Mouse (Mus musculus): ENCODE results near the gene Dnah12. TPM values are rescaled to one million over a fixed set of nuclear protein-coding genes. Genes with fewer than 3 reads are reported as not detected.
A peak's percentile ranks its signal among the peaks of the same experiment; 100 is the strongest.

The Dnah12 gene
- total and polyA plus RNA-seq, 2 experiments from 2014 or later = 0.19 to 0.67 TPM

DNA sequence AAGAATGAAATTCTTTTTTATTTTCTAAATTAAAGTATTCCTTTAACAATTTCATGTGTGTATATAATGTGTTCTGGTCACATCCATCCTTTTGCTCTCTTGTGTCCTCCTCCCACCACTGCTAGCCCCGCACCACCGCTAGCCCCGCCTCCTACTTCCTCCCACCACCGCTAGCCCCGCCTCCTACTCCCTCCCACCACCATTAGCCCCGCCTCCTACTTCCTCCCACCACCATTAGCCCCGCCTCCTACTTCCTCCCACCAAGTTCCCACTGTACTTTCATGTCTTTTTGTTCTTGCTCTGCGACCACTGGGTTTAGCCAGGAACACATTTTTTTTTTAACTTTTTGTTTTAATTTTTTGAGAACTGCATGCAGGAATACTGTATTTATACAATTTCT lies 160.0 kb downstream of the Dnah12 start:
- no peak for DNase-seq
- H3K9ac ChIP-seq = no peak overlapping the region
- no peaks in the 10 kb centered on the region for H3K27me3 ChIP-seq (ENCODE audit: insufficient read depth, low read length)
- H3K36me3 ChIP-seq (ENCODE audit: insufficient read depth) = no peaks in the 10 kb centered on the region
- H3K9me3 ChIP-seq (ENCODE audit: low read length) = no peaks in the 10 kb centered on the region
- TF ChIP-seq CTCF (IDR thresholded peaks at IDR 0.05; ENCODE audit: low read depth) = no peak
- no peak overlapping the region for H3K27ac ChIP-seq (ENCODE audit: low read depth, low read length)
- no peak for ATAC-seq
- 86% methylated on average over 8 of the region's 8 CpGs for WGBS
- H3K4me2 ChIP-seq (ENCODE audit: low read depth) = no peak overlapping the region
- no peak overlapping the region for H3K4me3 ChIP-seq (ENCODE audit: low read depth, low read length)
- no peaks in the 10 kb centered on the region for H3K4me1 ChIP-seq (ENCODE audit: insufficient read depth)

DNA sequence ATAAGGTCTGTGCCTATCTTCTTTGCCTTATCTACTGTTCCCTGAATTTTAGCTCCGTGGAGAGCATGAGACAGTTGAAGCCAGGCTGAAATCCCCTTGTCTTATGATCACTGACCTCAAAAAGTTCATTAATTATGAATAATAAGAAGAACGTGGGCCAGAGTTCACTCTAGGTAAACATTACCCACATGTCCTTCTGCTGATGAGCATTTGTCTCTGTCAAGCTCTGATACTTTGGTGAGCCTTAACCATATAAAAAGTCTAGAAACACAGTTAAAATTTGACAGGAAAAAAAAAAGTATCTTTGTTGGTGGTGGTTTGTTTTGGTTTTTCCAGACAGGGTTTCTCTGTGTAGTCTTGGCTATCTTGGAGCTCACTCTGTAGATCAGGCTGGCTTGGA lies 161.0 kb downstream of the Dnah12 start:
- no peak overlapping the region for H3K9ac ChIP-seq
- no peaks in the 10 kb centered on the region for H3K4me1 ChIP-seq (ENCODE audit: insufficient read depth)
- no peak overlapping the region for H3K4me2 ChIP-seq (ENCODE audit: low read depth)
- no peaks in the 10 kb centered on the region for H3K27me3 ChIP-seq (ENCODE audit: insufficient read depth, low read length)
- H3K9me3 ChIP-seq (ENCODE audit: low read length) = no peaks in the 10 kb centered on the region
- no peak overlapping the region for H3K27ac ChIP-seq (ENCODE audit: low read depth, low read length)
- H3K4me3 ChIP-seq (ENCODE audit: low read depth, low read length) = no peak overlapping the region
- H3K36me3 ChIP-seq (ENCODE audit: insufficient read depth) = no peaks in the 10 kb centered on the region
- 83% methylated on average over 2 of the region's 2 CpGs for WGBS
- DNase-seq = no peak
- no peak for TF ChIP-seq CTCF (IDR thresholded peaks at IDR 0.05; ENCODE audit: low read depth)
- ATAC-seq = no peak

DNA sequence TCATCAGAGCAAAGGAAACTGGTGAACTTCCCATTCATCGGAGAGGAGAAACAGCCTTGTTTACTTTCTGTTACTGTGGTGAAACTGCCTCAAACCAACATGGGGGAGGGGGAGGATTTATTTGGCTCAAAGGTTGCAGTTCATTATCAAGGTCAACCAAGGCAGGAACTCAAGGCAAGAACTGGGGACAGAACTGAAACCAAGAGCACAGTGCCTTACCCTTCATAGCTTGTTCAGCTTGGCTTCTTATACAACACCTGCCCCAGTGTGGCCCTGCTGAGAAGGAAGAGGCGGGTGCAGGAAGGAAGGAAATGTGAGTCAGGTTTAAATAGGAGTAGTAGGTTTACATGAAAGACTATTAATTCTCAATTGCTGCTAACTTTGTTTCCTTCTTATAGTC lies 165.3 kb downstream of the Dnah12 start:
- Histone ChIP-seq H3K4me1 (ENCODE audit: insufficient read depth) (no peaks in the 10 kb centered on the region), H3K36me3 (ENCODE audit: insufficient read depth) (no peaks in the 10 kb centered on the region), H3K9me3 (ENCODE audit: low read length) (no peaks in the 10 kb centered on the region), H3K27ac (ENCODE audit: low read depth, low read length) (no peak overlapping the region), H3K4me3 (ENCODE audit: low read depth, low read length) (no peak overlapping the region), H3K27me3 (ENCODE audit: insufficient read depth, low read length) (no peaks in the 10 kb centered on the region), H3K9ac (no peak overlapping the region), H3K4me2 (ENCODE audit: low read depth) (no peak overlapping the region)
- 79% methylated on average over 2 of the region's 2 CpGs for WGBS
- ATAC-seq (no peak), DNase-seq (no peak)
- no peak for TF ChIP-seq CTCF (IDR thresholded peaks at IDR 0.05; ENCODE audit: low read depth)

DNA sequence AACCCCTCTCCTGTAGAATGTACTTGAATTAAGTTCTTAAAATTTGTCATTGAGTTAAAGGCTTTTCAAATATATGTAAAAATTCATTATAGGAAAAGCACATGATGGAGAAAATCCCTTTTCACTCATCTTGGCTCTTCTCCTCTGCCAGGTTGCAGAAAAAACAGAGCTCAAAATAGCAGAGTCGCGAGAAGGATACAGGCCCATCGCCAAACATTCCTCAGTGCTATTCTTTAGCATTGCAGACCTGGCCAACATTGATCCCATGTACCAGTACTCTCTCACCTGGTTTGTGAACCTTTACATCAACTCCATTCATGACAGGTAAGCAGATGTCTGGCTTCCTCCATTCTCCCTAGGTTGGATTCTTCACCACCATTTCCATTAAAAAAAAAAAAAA lies 165.9 kb downstream of the Dnah12 start:
- Histone ChIP-seq H3K36me3 (ENCODE audit: insufficient read depth) (no peaks in the 10 kb centered on the region), H3K9me3 (ENCODE audit: low read length) (no peaks in the 10 kb centered on the region), H3K4me3 (ENCODE audit: low read depth, low read length) (no peak overlapping the region), H3K4me2 (ENCODE audit: low read depth) (no peak overlapping the region), H3K4me1 (ENCODE audit: insufficient read depth) (no peaks in the 10 kb centered on the region), H3K27ac (ENCODE audit: low read depth, low read length) (no peak overlapping the region), H3K9ac (no peak overlapping the region), H3K27me3 (ENCODE audit: insufficient read depth, low read length) (no peaks in the 10 kb centered on the region)
- DNase-seq = peak; percentile 15
- TF ChIP-seq CTCF (IDR thresholded peaks at IDR 0.05; ENCODE audit: low read depth) = no peak
- ATAC-seq = no peak
- WGBS = 65% methylated on average over 3 of the region's 3 CpGs

DNA sequence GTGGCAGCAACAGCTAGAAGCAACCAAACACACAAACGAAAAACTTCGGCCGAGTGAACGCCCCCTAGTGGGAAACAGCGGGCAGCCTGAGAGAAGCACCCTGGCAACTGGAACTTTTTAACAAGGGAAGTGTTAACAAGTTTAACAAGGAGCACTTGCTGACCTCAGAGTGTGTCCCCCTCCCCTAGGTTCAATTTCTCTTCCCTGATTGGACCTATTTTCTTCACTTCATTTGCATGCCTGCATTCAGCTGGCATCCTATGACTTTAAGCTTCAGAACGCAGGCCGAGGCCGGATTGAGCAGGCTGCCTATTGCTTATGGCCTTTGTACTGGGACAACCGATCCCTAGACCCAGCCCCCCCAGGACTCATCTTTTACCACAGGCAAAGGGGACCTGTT lies 174.3 kb downstream of the Dnah12 start:
- H3K9ac ChIP-seq = no peak overlapping the region
- H3K27ac ChIP-seq (ENCODE audit: low read depth, low read length) = no peak overlapping the region
- no peaks in the 10 kb centered on the region for H3K4me1 ChIP-seq (ENCODE audit: insufficient read depth)
- DNase-seq (no peak), ATAC-seq (no peak)
- no peaks in the 10 kb centered on the region for H3K9me3 ChIP-seq (ENCODE audit: low read length)
- 68% methylated on average over 9 of the region's 9 CpGs for WGBS
- no peak for TF ChIP-seq CTCF (IDR thresholded peaks at IDR 0.05; ENCODE audit: low read depth)
- H3K4me2 ChIP-seq (ENCODE audit: low read depth) = no peak overlapping the region
- no peaks in the 10 kb centered on the region for H3K36me3 ChIP-seq (ENCODE audit: insufficient read depth)
- no peaks in the 10 kb centered on the region for H3K27me3 ChIP-seq (ENCODE audit: insufficient read depth, low read length)
- H3K4me3 ChIP-seq (ENCODE audit: low read depth, low read length) = no peak overlapping the region

DNA sequence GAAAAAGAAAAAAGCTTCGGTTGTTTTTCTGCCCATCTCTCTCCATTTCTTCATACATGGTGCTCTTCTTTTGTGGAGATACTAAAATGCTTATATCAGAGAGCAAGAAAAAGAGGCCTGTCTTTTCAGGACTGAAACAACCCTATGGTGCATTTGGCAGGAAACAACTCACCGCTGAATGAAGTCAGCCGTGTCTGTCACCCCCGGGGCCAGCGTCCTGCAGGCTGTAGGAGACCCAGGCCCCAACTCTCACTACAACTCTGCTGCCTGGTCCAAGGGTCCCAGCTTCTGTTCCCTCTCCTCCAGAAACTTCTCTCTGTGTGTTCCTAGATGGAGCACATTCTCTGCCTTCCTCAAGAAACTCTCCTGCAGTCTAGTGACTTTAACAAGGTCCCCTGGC lies 175.2 kb downstream of the Dnah12 start:
- TF ChIP-seq CTCF (IDR thresholded peaks at IDR 0.05; ENCODE audit: low read depth) = no peak
- no peak overlapping the region for H3K27ac ChIP-seq (ENCODE audit: low read depth, low read length)

DNA sequence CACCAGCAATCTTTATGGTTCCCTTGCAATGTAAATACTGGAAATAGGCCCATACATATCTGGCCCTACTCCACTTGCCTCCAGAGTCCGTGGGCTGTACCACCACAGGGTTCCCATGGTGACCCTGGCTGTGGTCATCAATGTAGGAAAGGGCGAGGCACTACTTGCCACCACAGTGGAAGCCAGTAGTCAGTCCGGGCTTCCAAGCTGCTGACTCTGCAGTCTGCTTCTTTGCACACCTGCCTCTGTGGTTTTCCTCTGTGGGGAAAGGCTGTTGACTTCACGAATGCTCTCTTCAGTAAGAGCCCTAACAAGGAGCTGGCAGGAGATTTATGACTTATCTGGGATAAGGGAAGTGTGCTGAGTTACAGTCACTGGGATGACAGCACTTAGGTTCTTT lies 185.7 kb downstream of the Dnah12 start:
- no peaks in the 10 kb centered on the region for H3K36me3 ChIP-seq (ENCODE audit: insufficient read depth)
- no peaks in the 10 kb centered on the region for H3K4me1 ChIP-seq (ENCODE audit: insufficient read depth)
- DNase-seq (no peak), ATAC-seq (no peak)
- WGBS = 79% methylated on average over 4 of the region's 4 CpGs
- no peak overlapping the region for H3K27ac ChIP-seq (ENCODE audit: low read depth, low read length)
- no peak for TF ChIP-seq CTCF (IDR thresholded peaks at IDR 0.05; ENCODE audit: low read depth)
- H3K4me3 ChIP-seq (ENCODE audit: low read depth, low read length) = no peak overlapping the region
- H3K4me2 ChIP-seq (ENCODE audit: low read depth) = no peak overlapping the region
- H3K27me3 ChIP-seq (ENCODE audit: insufficient read depth, low read length) = no peaks in the 10 kb centered on the region
- no peaks in the 10 kb centered on the region for H3K9me3 ChIP-seq (ENCODE audit: low read length)
- no peak overlapping the region for H3K9ac ChIP-seq

More for the DNA sequence above, 175.2 kb downstream of the Dnah12 start:
- no peaks in the 10 kb centered on the region for H3K36me3 ChIP-seq (ENCODE audit: insufficient read depth)
- H3K9me3 ChIP-seq (ENCODE audit: low read length) = no peaks in the 10 kb centered on the region
- H3K4me1 ChIP-seq (ENCODE audit: insufficient read depth) = no peaks in the 10 kb centered on the region
- no peak overlapping the region for H3K4me3 ChIP-seq (ENCODE audit: low read depth, low read length)
- ATAC-seq = no peak
- DNase-seq = no peak
- WGBS = 79% methylated on average over 5 of the region's 5 CpGs
- H3K9ac ChIP-seq = no peak overlapping the region
- no peaks in the 10 kb centered on the region for H3K27me3 ChIP-seq (ENCODE audit: insufficient read depth, low read length)
- no peak overlapping the region for H3K4me2 ChIP-seq (ENCODE audit: low read depth)

DNA sequence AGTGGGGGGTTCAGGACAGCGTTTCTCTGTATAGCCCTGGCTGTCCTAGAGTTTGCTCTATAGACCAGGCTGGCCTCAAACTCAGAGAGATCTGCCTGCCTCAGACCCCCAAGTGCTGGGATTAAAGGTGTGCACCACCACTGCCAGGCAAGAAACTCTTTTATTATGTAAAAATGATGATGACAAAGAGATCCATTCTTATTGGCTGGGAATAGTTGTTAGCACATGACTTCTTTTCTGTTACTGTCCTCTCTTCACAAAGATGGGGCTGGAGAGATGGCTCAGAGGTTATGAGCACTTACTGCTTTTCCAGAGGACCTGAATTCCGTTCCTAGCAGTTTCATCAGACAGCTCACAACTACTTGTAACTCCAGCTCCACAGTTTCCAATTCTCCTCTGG lies 186.9 kb downstream of the Dnah12 start:
- Histone ChIP-seq H3K4me1 (ENCODE audit: insufficient read depth) (no peaks in the 10 kb centered on the region), H3K9ac (no peak overlapping the region), H3K36me3 (ENCODE audit: insufficient read depth) (no peaks in the 10 kb centered on the region), H3K27me3 (ENCODE audit: insufficient read depth, low read length) (no peaks in the 10 kb centered on the region), H3K9me3 (ENCODE audit: low read length) (no peaks in the 10 kb centered on the region), H3K4me3 (ENCODE audit: low read depth, low read length) (no peak overlapping the region), H3K4me2 (ENCODE audit: low read depth) (no peak overlapping the region), H3K27ac (ENCODE audit: low read depth, low read length) (no peak overlapping the region)
- no peak for TF ChIP-seq CTCF (IDR thresholded peaks at IDR 0.05; ENCODE audit: low read depth)
- ATAC-seq (no peak), DNase-seq (no peak)
- 91% methylated on average over 2 of the region's 2 CpGs for WGBS

Measured in forebrain, postnatal 0 days (tissue).